Mouse (Mus musculus) heart, postnatal 14 days (tissue): ENCODE results near the gene Rtl5. TPM values are rescaled to one million over a fixed set of nuclear protein-coding genes. Genes with fewer than 3 reads are reported as not detected.
"Not testable (repeated sequence)": the region's sequence is repeated elsewhere in the genome, so short reads cannot be mapped to it uniquely, and the experiment has no call there.

Experiments used
- DNase-seq, 2 experiments: peaks; one replicate each; pipeline ENCODE4 v3.0.0; 2021 to 2022
- intact Hi-C: fragments of 180-260 bp; cut with DNase I; formaldehyde crosslinking; loops from one replicate; pipeline ENCODE4 v1.15.1; 2025
- long read RNA-seq, 2 experiments: library from polyadenylated mRNA; stranded (forward); transcript quantifications; one replicate each; pipeline ENCODE4 v2.0.0; 2021
- total RNA-seq, 2 experiments: library from RNA; stranded (reverse); gene quantifications; 2 replicates each; pipeline ENCODE4 v1.2.3; 2021

Rtl5 gene
- total RNA-seq = 1 to 10 TPM; 1.6 to 2.7 TPM
- long read RNA-seq, experiment 1 = 0 reads
- long read RNA-seq, experiment 2 = 0 reads

DNA sequence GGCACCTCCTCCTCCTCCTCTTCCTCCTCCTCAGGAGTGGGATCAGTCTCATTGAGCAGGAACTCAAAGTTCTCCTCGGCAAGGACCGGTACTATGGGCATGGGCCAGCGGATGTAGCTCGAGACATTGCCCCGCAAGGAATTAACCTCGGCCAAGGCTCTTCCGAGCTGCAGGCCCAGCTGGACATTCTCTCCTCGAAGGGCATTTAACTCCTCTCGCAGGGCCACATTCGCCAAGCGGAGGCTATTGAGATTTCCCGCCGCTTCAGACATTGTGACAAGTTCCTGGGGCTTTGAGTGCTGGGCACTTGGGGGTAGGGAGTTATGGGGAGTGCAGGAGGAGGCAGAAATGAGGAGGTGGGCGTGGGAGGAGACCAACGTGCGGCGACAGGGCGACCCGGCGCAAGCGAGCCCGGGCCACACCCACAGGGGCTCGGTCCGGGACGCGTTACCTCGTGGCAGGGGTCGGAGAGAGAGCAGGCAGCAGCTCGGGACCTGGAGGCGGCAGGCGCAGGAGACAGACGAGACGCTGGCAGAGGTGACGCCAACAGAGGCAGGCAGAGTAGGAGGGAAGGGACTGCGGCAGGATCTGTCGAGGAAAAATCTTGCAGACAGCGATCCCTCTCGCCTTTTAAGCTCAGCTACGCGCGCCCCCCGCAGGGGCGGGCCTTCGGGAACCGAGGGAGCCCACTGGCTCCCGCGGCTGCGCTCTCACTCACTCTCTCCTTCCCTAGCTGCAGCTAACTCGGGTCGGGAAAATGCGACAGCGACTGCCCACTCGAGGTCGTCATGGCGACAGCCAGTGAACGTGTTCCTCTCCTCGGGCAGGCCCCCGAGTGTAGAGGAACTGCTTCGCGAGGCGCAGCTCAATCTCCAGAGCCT, at the start of gene Rtl5:
Gene Rtl5, minus strand, starts transcription at position 714 of the 881 bp plus-strand sequence.
- intact Hi-C loops = loop anchor here (5.0 kb wide), 2 partner anchors 46 to 116 kb away; partner anchors contain the start of genes Pin4 and Rps4x
- DNase-seq = peak; percentile 72 to 74

DNA sequence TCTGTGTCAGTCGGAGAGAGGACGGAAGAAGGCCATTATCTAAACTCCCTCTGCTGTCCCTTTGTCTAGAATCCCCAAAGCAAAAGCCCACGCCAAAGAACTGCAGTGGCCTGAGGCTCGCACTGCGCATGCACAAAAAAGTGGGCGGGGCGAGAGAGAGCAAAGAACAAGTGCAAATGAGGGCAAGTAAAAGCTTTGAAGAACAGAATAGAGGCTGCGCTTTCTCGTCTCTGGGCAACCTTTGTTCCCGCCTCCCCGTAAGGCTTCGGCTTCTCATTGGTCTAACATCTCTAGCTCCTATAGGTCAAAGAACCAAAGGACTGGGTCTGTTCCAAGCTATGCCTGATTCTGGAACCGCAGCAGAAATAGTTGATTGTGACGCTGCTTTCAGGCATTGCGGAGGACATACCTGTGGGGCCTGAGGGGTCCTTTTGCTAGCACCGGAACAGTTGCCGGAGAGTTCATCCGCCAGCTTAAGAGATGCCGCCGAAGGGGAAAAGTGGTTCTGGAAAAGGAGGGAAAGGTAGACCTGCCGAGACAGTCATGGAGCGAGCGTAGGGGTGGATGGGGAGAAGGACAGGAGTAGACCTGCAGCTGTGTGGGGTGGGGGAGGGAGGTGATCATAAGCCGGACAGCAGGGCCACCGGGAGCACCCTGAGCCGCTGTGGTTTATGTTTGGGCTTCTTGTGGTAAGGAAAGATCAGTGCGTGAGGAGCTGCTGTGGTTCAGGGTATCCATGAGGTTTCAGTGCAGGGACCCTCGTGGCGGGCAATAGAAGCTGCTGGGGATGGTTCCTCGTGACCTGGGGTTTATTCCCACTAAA, 48.1 kb upstream of the Rtl5 start, which contains the start of gene Pin4:
Gene Pin4, plus strand, starts transcription at position 406 of the 823 bp plus-strand sequence.
- intact Hi-C loops = loop anchor here (5.0 kb wide), 1 partner anchor 47 kb away; the partner anchor contains the start of gene Rtl5
- DNase-seq = peak; percentile 90 to 93

DNA sequence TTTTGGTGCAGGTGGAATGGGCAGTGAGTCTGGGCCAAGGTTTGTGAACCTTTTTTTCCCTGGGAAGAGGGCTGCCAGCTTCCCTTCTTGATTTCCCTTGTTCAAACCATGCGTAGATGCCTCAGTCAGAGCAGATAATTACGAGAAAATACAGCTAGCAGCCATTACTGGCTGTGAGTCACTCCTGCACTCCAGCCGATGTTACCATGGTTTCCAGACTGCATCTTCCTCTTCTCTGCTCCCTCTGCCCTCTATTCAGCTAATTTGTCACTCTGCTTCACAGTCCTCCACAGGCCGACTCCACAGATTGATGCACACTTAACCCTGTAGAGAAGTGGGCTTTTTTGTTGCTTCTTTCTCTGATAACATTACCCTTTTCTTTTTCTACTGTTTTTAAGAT, 44.6 kb upstream of the Rtl5 start:
- no peak for DNase-seq
- intact Hi-C loops = loop anchor here (5.0 kb wide), 1 partner anchor 43 kb away; the partner anchor contains the start of gene Rtl5

DNA sequence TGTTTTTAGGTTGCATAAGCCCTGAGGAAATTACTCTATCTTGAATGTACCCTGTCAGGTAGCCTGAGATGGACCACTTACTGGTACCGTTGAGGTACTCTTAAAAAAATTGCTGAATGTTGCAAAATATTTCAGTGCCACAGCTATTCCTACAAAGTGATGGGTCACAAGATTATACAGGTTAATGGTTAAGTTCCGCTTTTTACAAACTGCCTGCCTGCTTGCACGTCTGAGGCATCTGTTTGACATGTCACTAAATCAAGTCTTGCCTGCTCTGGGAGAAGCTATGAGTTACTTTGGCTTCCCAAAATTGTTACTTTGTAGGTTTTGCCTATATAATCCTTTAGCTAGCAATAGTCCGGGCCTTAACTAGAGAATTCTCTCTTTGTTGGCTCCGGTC, 38.2 kb upstream of the Rtl5 start:
- DNase-seq, intact Hi-C loops: not testable (repeated sequence)

DNA sequence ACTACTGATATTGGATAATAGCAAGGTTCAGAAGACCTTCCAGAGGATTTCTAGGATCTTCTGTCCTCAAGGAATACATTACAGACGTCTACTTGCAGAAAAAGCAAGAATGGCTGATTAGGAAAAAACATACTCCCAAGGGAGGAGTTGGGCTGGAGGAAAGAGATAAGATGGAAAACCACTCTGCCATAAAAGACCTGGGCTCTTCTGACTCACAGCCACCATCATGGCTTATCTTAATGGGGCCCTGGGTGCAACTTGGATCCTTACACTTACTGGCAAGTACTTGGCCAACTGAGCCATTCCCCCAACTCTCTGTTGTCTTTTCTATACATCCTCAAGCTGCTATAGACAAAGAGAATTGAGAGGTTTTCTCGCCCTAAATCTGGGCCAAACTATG, 32.7 kb upstream of the Rtl5 start:
- DNase-seq, intact Hi-C loops: not testable (repeated sequence)

DNA sequence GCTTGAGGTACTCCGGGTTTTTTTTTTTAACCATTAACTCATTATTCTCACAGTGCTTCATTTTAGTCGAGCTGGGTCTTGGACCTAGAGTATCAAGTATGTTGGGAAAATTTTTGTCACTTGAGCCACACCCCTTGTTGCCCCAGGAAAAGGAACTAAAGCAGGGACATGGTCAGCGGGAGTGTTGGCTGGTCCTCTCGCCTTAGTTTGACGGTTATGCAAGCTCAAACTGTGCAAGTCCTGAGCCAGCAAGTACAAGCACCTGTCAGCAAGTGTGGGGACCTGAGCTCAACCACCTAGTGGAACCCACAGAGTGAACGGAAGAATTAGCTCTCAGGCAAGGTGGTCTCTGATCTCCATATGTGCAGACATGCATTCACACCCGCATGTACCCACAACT, 30.8 kb upstream of the Rtl5 start:
- intact Hi-C loops = no loop called here
- no peak for DNase-seq

DNA sequence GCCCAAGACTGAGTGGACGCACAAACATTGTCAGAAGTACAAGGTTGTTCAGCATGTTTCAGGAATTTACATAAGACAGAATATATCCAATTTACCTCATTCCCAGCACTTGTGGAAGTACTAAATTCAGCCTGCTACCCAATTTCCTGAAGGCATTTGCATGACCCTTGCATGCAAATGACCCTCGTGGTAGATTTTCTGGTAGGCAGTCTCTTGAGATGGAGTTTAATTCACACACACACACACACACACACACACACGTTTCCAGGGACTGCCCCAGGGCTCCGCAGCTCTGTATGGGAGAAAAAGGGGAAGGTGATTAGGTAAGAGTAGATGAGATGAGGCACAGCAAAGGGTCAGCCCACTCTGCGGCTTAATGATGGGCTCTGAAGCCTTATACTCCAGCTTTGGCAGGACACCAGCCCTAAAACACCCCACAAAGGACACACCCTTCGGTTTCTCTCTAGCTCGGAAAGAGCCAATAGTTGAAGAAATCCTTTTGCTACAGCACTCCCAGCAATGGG, 23.3 kb upstream of the Rtl5 start:
- intact Hi-C loops = no loop called here
- no peak for DNase-seq

DNA sequence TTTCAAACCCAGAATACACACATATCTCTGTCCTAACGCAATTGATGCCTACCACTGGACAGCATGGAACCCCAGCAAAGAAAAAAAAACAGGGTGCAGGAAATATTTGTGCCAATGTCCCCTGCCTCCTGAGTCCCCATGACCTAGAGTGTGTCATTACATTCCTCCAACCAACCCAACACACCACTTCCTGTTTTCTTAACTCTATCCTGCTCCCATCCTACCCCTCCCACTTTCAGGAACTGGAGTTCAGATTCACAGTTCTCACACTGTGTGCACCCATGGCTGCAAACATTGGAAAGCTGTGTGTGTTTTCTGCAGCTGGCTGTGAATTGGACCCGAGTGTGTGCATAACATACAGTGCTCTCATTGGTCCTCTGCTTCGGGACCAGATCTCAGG, 19.5 kb upstream of the Rtl5 start:
- intact Hi-C loops = no loop called here
- no peak for DNase-seq

DNA sequence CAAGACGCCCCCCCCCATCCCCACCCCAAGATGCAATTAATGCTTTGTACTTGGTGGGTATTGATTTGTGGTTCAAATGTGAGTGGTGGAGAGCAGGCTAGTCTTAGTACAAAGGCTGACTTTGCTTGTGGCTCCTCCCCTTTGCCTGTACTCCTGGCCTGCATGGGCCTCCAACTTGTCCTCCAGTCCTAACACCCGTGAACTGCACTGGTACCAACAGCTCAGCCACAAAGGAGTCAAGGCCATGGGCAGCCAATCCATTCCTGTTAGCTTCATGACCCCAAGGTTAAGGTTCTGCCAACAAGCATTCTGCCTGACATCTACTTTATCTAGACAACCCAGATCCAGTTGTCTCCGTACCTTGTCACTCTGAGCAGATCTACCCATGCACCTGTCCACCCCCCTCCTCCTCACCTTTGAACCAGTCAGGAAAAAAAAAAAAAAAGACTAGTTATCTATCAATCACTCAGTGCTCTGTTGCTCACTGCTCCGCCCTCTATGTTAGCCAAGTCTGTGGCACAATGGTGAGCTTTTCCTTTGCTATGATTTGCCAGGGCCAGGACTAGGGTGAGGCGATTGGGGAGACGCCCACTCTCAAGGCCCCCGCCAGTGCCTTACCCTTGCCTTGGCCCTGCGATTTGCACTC, 14.8 kb upstream of the Rtl5 start:
- DNase-seq = no peak
- intact Hi-C loops = no loop called here

DNA sequence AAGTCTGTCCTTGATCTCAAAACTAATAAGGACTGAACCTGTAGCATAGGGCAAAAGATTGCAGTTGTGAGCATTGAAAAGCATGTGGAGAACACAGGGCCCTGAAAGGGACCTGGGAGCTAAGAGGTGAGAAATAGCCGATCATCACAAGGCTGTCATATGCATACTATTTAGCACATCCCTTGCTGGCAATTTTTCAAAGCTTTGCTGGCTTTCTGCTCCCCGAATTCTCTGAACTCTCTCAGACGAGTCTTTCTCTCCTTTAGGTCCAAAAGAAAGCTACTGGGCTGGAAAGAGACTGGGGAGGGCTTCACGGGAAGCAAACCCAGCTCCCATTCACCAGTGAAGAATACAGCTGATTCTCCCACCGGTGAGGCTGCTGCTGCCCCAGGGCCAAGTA, 11.2 kb upstream of the Rtl5 start:
- intact Hi-C loops = no loop called here
- no peak for DNase-seq

DNA sequence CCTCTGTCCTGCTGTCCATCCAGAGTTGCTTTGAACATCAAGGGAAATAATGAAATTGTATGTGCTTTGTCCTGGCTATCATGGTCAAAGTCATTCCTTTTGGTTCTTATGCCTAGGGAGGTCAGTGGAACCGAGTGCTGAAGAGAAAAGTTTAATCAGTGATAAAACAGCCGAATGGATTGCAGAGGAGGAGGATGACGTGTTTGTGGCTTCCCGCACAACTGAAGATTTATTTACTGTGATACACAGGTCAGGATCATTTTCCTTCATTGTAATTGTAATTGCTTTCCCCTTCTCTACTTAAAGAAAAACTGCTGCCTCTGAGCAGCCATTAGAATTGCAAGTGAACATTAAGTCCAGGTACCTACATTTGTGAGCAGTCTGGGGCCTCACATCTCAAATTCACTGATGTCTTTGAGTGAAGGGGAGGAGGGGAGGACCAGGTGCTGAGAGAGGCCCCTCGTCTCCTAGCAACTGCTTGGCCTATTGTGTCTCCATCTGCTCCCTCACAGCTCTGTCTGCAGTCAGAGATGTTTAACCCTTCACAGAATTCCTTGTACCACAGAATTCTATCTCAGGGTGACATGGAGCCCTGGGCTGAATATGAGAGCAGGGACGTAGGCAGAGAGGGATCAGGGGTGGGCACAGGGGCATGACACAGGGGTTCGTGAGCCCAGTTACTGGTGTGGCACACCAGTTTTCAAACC, 10.6 kb upstream of the Rtl5 start:
- intact Hi-C loops = no loop called here
- no peak for DNase-seq

DNA sequence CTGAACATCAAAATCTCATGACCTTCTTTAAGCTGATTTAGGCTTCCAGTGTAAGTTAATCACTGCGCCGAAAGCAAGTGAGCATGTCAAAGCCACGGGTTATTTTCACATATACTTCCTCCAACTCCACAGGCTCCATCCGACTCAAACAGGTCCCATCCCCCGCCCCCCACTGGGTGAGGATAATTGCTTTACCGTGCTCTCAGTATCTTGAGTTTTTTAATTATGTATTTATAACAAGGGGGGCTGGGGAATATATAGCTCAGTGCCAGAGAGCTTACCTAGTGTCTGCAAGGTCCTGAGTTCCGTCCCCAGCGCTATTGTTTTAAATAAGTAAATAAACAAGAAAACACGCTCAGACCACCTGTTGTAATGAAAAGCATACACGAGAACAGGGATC, 10.0 kb upstream of the Rtl5 start:
- DNase-seq = no peak

DNA sequence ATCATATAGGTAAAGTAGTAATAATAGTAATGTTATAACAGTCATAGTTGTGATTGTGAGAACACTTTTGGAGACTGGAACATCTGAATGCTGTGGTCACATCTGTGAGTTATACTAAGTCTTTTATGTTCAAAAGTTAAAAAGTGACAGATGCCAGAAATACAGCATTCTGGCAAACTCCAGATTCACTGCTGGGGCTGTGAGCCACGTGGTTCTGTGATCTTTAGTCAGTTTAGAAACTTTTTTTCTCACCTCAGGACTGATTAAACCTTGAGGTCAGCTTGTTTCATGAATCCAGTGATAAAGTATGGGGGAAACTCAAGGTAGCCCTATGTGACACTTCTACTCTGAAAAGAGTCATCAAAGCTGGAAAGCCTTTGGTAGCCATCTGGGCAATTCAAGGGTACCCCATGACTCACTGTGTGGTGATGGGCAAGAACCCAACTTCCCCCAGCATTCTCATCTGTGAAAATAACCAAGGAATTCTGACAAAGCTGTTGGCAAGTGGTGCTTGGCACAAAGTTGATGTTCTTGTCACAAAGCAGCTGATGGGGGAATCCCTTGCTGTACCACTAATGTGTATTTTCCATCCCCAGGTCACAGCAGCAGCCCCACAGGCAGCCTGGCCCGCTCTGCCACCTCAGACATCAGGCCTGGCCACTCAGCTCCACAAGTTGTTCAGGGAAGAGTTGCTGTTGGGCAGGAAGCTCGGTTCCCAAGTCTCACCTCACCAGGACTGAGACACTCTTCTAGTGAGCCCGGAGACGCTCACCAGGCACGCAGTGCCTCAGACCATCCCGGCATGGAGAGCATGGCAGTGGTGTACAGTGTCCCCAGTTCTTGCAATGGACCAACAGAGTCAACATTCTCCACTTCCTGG, 6.0 kb upstream of the Rtl5 start:
- intact Hi-C loops = no loop called here
- no peak for DNase-seq

More for the DNA sequence above, 10.0 kb upstream of the Rtl5 start:
- intact Hi-C loops = no loop called here

DNA sequence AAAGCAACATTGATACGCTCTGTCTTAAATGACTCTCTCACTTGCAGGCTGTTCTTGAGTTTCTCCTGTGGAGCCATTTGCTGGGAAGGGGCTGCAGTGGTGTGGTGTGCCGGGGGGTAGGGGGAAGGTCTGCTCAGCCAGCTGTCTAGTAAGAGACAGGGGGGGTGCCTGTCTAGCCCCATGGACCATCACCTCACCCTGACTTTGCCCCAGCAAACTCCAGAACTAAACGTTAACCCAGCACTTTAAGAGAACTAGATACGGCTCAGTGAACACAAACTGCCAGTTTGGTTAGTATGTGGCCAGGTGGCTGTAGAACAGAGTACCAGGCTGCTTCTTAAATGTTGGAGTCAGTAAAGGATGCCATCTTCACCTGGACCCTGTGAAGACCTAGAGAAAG, 4.1 kb upstream of the Rtl5 start:
- DNase-seq = no peak
- intact Hi-C loops = no loop called here

DNA sequence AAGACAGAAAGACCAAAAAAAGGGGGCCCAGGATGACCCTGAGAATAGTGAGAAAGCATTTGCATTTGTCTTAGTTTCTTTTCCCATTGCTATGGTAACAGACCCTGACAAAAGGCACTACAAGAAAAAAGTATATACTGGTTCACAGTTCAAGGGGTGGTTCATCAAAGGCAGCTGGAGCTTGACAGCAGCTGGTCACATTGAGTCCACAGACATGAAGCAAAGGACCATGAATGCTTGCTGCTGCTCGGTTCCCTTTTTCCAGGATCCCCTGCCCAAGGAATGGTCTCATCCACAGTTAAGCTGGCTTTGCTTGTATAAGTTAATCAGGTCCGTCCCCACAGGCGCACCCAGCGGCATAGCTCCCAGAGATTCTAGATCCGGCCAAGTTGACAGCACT, 3.3 kb upstream of the Rtl5 start:
- no peak for DNase-seq
- intact Hi-C loops = loop anchor here (5.0 kb wide), 2 partner anchors 43 to 113 kb away; partner anchors contain the start of genes Pin4 and Rps4x

DNA sequence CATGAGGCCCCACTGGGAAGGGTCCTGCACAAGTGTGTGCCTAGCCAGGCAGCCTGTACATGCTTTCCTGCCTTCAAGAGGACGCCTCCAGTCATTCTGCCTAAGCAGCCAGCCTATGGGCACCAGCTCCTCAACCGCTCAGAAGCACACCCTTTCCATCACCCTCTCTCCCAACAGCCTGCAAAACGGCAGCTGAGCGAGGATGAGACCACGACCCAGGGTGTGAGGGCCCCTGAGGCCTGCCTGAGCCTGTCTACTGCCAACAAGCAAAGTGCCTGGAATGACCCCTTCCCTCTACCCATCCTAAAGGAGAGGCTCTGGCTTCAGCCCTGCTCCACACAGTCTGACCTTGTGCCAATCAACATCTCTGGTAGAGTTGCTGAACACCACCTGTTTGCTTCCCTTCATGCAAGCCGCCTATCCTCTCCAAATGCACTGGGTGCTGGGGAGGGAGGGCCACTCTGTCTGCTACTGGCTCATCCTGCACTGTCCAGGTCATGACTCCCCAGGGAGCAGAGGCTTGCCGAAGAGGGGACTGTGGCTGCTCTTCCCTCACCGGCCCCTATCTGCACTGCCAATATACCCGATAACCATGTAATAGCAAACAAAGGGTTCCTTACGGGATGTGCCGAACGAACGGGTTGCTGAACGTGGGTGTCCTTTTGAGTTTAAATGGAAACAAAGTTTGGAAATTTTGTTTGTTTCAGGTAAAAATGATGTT, 2.7 kb upstream of the Rtl5 start:
- intact Hi-C loops = loop anchor here (5.0 kb wide), 2 partner anchors 44 to 114 kb away; partner anchors contain the start of genes Pin4 and Rps4x
- no peak for DNase-seq

DNA sequence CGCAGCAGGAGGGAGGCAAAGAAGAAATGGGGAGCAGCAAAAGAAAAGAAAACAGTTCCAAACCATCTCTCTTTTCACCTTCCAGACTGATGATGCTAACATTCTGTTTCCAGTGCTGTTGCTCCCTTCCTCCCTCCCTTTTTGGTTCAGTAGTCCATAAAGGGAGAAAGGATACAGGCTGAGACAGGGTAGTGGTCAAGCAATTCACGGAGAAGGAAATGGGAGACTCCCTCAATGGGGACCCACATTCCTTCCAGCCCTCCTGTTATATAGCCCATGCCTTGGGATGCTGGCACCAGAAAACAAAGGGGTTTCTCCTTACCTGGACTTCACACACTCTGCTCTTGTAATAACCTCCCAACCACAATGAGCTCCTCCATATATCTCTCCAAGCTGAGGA, 413 bp upstream of the Rtl5 start:
- no peak for DNase-seq
- intact Hi-C loops = loop anchor here (5.0 kb wide), 2 partner anchors 46 to 116 kb away; partner anchors contain the start of genes Pin4 and Rps4x
